Mouse (Mus musculus) hematopoietic stem cell, adult 5-6 weeks (primary cell): Measurements from ENCODE around the gene 2810459M11Rik. TPM values are rescaled to one million over a fixed set of nuclear protein-coding genes. Genes with fewer than 3 reads are reported as not detected.

ENCODE experiments used
- ATAC-seq, 2 experiments: fragments of 125-278 bp in 1 of 2; replicated peaks in 1 of 2; 2 replicates each; pipeline ENCODE4 v1.8.0; 2016 to 2017; ENCODE audit warnings: inconsistent platforms in 2 of 2, mild to moderate bottlenecking in 2 of 2, moderate number of reproducible peaks in 2 of 2, low read depth in 1 of 2, moderate TSS enrichment in 1 of 2; ENCODE audit not compliant: low FRiP score in 2 of 2, poor library complexity in 2 of 2, severe bottlenecking in 2 of 2, insufficient read depth in 1 of 2, low TSS enrichment in 1 of 2
- total RNA-seq: library from RNA; stranded (forward); fragments of 172-1452, 232-1000 nt; gene quantifications from 2 replicates; pipeline ENCODE4 v1.2.3, GENCODE M21; 2017

Gene 2810459M11Rik
- total RNA-seq, result 0.06 TPM in 1 of 2 replicates, not detected in the other

- peak in 1 of 2 experiments; percentile 26; a peak in 1 of 4 replicates for ATAC-seq
Observed at GRCm38 (mm10) chr1:86045848-86046805, at the start of gene 2810459M11Rik. Gene 2810459M11Rik (plus strand): TSS chr1:86045863.

GRCm38 (mm10) chr1:85997221-85997620 is 48.4 kb upstream of the 2810459M11Rik start:
- no peak for ATAC-seq

- ATAC-seq, result peak; percentile 83 to 84
Observed at GRCm38 (mm10) chr1:85998012-85998411, 47.7 kb upstream of the 2810459M11Rik start.

- no peak for ATAC-seq
Observed at GRCm38 (mm10) chr1:85999853-86000570, 45.7 kb upstream of the 2810459M11Rik start.

- no peak for ATAC-seq
Observed at GRCm38 (mm10) chr1:86005540-86005939, 40.1 kb upstream of the 2810459M11Rik start.

GRCm38 (mm10) chr1:86006040-86006439 is 39.6 kb upstream of the 2810459M11Rik start:
- no peak for ATAC-seq

GRCm38 (mm10) chr1:86007778-86008177 is 37.9 kb upstream of the 2810459M11Rik start:
- ATAC-seq, result peak; percentile 62 to 84; a peak in 3 of 4 replicates

GRCm38 (mm10) chr1:86015758-86016157 is 29.9 kb upstream of the 2810459M11Rik start:
- peak; percentile 89 to 93 for ATAC-seq

GRCm38 (mm10) chr1:86016516-86016915 is 29.1 kb upstream of the 2810459M11Rik start, which contains the start of gene Spata3:
Gene Spata3 (plus strand): TSS chr1:86016816.
- ATAC-seq, result no peak

GRCm38 (mm10) chr1:86018235-86019055 is 27.2 kb upstream of the 2810459M11Rik start:
- peak; percentile 57 to 76 for ATAC-seq

- peak; percentile 58; a peak in 3 of 4 replicates for ATAC-seq
Observed at GRCm38 (mm10) chr1:86021365-86021989, 24.2 kb upstream of the 2810459M11Rik start.

- ATAC-seq, result no peak
Observed at GRCm38 (mm10) chr1:86032273-86032987, 13.2 kb upstream of the 2810459M11Rik start.

- ATAC-seq, result peak; percentile 63 to 65
Observed at GRCm38 (mm10) chr1:86038191-86038951, 7.3 kb upstream of the 2810459M11Rik start.

GRCm38 (mm10) chr1:86040131-86040530 is 5.5 kb upstream of the 2810459M11Rik start:
- no peak for ATAC-seq

GRCm38 (mm10) chr1:86040817-86041216 is 4.8 kb upstream of the 2810459M11Rik start:
- ATAC-seq, result peak; percentile 41 to 54

- ATAC-seq, result no peak
Observed at GRCm38 (mm10) chr1:86045056-86045455, 607 bp upstream of the 2810459M11Rik start.
